Mouse (Mus musculus) megakaryocyte, embryonic 14.5 days (primary cell): Measurements from ENCODE around the gene Mthfsd.

Experiments used
- FLI1 ChIP-seq: IDR thresholded peaks from 2 replicates; pipeline ENCODE4 v1.6.1; 2012; ENCODE audit warnings: low read length, inconsistent platforms, mixed read lengths
- GATA1 ChIP-seq: IDR thresholded peaks from 3 replicates; pipeline ENCODE4 v1.6.1; 2012; ENCODE audit warnings: mixed read lengths, low read length, inconsistent platforms, borderline replicate concordance

GRCm38 (mm10) chr8:121129265-121129940 is 21.2 kb upstream of the Mthfsd start:
- TF ChIP-seq FLI1 (no peak), GATA1 (no peak)
